Mouse (Mus musculus) embryonic fibroblast, embryonic 13.5 days (primary cell): ENCODE data around the gene Cacna1a.

Source experiments
- CTCF ChIP-seq: IDR thresholded peaks from 2 replicates; pipeline ENCODE4 v1.5.1; 2011; ENCODE audit warnings: mild to moderate bottlenecking, control low read depth, low read length, moderate library complexity, borderline replicate concordance; ENCODE audit not compliant: insufficient read depth
- POLR2A ChIP-seq: IDR thresholded peaks from 2 replicates; pipeline ENCODE4 v1.6.1; 2011; ENCODE audit warnings: low read depth, mild to moderate bottlenecking, control low read depth, low read length, moderate library complexity

DNA sequence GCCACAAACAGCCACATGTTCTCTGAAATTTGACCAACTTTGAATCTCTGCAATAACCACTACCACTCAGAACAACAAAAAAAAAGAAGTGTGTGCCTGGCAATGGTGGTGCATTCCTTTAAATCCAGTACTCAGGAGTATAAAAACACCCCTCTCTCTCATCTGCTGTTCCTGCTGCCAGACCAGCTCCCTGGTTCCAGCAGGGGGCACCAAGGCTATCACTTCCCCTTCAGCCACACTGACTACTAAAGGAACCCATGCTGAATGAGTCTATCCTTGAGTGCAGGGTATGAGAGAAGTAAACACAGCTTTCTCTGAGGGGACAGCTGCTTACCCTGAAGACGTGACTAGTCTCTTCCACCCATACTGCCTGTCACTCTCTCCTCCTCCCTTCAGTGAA, 197.1 kb downstream of the Cacna1a start:
- TF ChIP-seq POLR2A, result no peak
- no peak for TF ChIP-seq CTCF
